ENCODE assay signal across 7 mouse cellular contexts in genomic region chr4:98395346-98395689, GRCm38 (mm10). TPM values are rescaled to one million over a fixed set of nuclear protein-coding genes. Genes with fewer than 3 reads are reported as not detected.
A peak's percentile ranks its signal among the peaks of the same experiment; 100 is the strongest.
DNase-seq lines count a peak whose midpoint lies in the region; ATAC-seq and TF ChIP-seq lines count a peak whose summit lies in the region.

No protein-coding gene starts in this region.

- no peaks in the 10 kb centered on the region for H3K9me3 ChIP-seq in lung, embryonic 14.5 days (ENCODE audit: low read depth, low read length)
- no peaks in the 10 kb centered on the region for H3K9me3 ChIP-seq in embryonic facial prominence, embryonic 14.5 days (ENCODE audit: control insufficient read depth, low read length)
- no peaks in the 10 kb centered on the region for H3K9me3 ChIP-seq in intestine, embryonic 16.5 days (ENCODE audit: control insufficient read depth, low read length)

- no peak for ATAC-seq in lung, embryonic 14.5 days (ENCODE audit: insufficient read depth)
- ATAC-seq in embryonic facial prominence, embryonic 14.5 days (ENCODE audit: low read depth): no peak
- no peak for ATAC-seq in intestine, embryonic 16.5 days
- ATAC-seq in neutrophil, adult 5-6 weeks (ENCODE audit: extremely low read depth, insufficient number of reproducible peaks, low FRiP score, poor library complexity, severe bottlenecking): peak; percentile 6; the same call in 1 of the 2 replicates

- no peak for DNase-seq in lung, embryonic 14.5 days
- no peak for DNase-seq in lung, postnatal 14 days
- peak; percentile 29 for DNase-seq in embryonic facial prominence, embryonic 14.5 days (ENCODE audit: low spot score)
- no peak for DNase-seq in right cerebral cortex, adult 2 months (ENCODE audit: low spot score in 2 of 2)
- no peak for DNase-seq in cerebellum, adult 9-10 months

- no peaks in the 10 kb centered on the region for H3K4me1 ChIP-seq in lung, embryonic 14.5 days (ENCODE audit: insufficient read depth)
- no peaks in the 10 kb centered on the region for H3K4me1 ChIP-seq in embryonic facial prominence, embryonic 14.5 days (ENCODE audit: control insufficient read depth, insufficient read depth, low read length)
- H3K4me1 ChIP-seq in intestine, embryonic 16.5 days (ENCODE audit: control insufficient read depth, insufficient read depth, low read length): no peaks in the 10 kb centered on the region

- no peaks in the 10 kb centered on the region for H3K36me3 ChIP-seq in lung, embryonic 14.5 days (ENCODE audit: insufficient read depth)
- no peaks in the 10 kb centered on the region for H3K36me3 ChIP-seq in embryonic facial prominence, embryonic 14.5 days (ENCODE audit: control insufficient read depth, insufficient read depth, low read length)
- no peaks in the 10 kb centered on the region for H3K36me3 ChIP-seq in intestine, embryonic 16.5 days (ENCODE audit: control insufficient read depth, insufficient read depth, low read length)

- no peak for TF ChIP-seq CTCF in lung, embryonic 14.5 days (IDR thresholded peaks at IDR 0.05; ENCODE audit: low read depth)

- 3% methylated on average over 7 of the region's 7 CpGs for WGBS in lung, embryonic 14.5 days
- 5% methylated on average over 4 of the region's 7 CpGs for WGBS in embryonic facial prominence, embryonic 14.5 days
- 5% methylated on average over 7 of the region's 7 CpGs for WGBS in intestine, embryonic 16.5 days

- peak overlapping the region; percentile 86 for H3K4me2 ChIP-seq in lung, embryonic 14.5 days
- peak overlapping the region; percentile 68 for H3K4me2 ChIP-seq in embryonic facial prominence, embryonic 14.5 days (ENCODE audit: low read depth, low read length)
- peak overlapping the region; percentile 90 for H3K4me2 ChIP-seq in intestine, embryonic 16.5 days (ENCODE audit: low read depth, low read length)

- H3K27me3 ChIP-seq in lung, embryonic 14.5 days (ENCODE audit: insufficient read depth, low read length): no peaks in the 10 kb centered on the region
- no peaks in the 10 kb centered on the region for H3K27me3 ChIP-seq in embryonic facial prominence, embryonic 14.5 days (replicated peaks; ENCODE audit: control insufficient read depth, insufficient read depth, low read length)
- H3K27me3 ChIP-seq in intestine, embryonic 16.5 days (replicated peaks; ENCODE audit: control insufficient read depth, insufficient read depth, low read length): no peaks in the 10 kb centered on the region

- H3K27ac ChIP-seq in lung, embryonic 14.5 days (ENCODE audit: low read depth): peak overlapping the region; percentile 87
- peak overlapping the region; percentile 89 for H3K27ac ChIP-seq in embryonic facial prominence, embryonic 14.5 days (replicated peaks; ENCODE audit: low read depth, low read length)
- H3K27ac ChIP-seq in intestine, embryonic 16.5 days (ENCODE audit: low read length): peak overlapping the region; percentile 89

- peak overlapping the region; percentile 98 for H3K9ac ChIP-seq in lung, embryonic 14.5 days
- peak overlapping the region; percentile 99 for H3K9ac ChIP-seq in embryonic facial prominence, embryonic 14.5 days (ENCODE audit: low read depth, low read length)
- peak overlapping the region; percentile 91 for H3K9ac ChIP-seq in intestine, embryonic 16.5 days (ENCODE audit: low read depth, low read length)

- H3K4me3 ChIP-seq in lung, embryonic 14.5 days (ENCODE audit: low read depth, low read length): peak overlapping the region; percentile 83
- H3K4me3 ChIP-seq in embryonic facial prominence, embryonic 14.5 days (ENCODE audit: low read depth, low read length): peak overlapping the region; percentile 79
- peak overlapping the region; percentile 77 for H3K4me3 ChIP-seq in intestine, embryonic 16.5 days (ENCODE audit: low read length)

RNA-seq across cellular contexts. Expression of gene Patj, which starts 0.3 kb away (rescaled TPM):
- polyA plus RNA-seq in lung, embryonic 14.5 days (2014; fragmentation: Nextera tagmentation; extraction: Ambion mirVana): 28.4 and 29.7 TPM in 2 replicates
- polyA plus RNA-seq in embryonic facial prominence, embryonic 14.5 days (2014; fragmentation: Nextera tagmentation; extraction: Ambion mirVana): 10.7 and 12.3 TPM in 2 replicates
- 22.5 and 25.3 TPM in 2 replicates for polyA plus RNA-seq in intestine, embryonic 16.5 days (2015; fragmentation: Nextera tagmentation; extraction: Ambion mirVana)
- 58.4 and 58.5 TPM in 2 replicates for total RNA-seq in neutrophil, adult 5-6 weeks (2017)

RNA-seq across cellular contexts. Expression of gene Tm2d1, which starts 12.2 kb away (rescaled TPM):
- 78.6 and 86.0 TPM in 2 replicates for polyA plus RNA-seq in lung, embryonic 14.5 days (2014; fragmentation: Nextera tagmentation; extraction: Ambion mirVana)
- polyA plus RNA-seq in embryonic facial prominence, embryonic 14.5 days (2014; fragmentation: Nextera tagmentation; extraction: Ambion mirVana): 89.7 and 96.3 TPM in 2 replicates
- polyA plus RNA-seq in intestine, embryonic 16.5 days (2015; fragmentation: Nextera tagmentation; extraction: Ambion mirVana): 87.7 and 96.3 TPM in 2 replicates
- total RNA-seq in neutrophil, adult 5-6 weeks (2017): 13.6 and 21.0 TPM in 2 replicates
